Comparison of ENCODE assay signal across 8 mouse cellular contexts in genomic region chr4:155148910-155149698, GRCm38 (mm10).
DNase-seq lines count a peak whose midpoint lies in the region; ATAC-seq and TF ChIP-seq lines count a peak whose summit lies in the region.
"Had no signal": no experiment of that assay in that cellular context is flagged by ENCODE, and none has a peak within 500 bp of the region (broad histone marks: within the 10 kb centered on the region; RNA-seq: fewer than 3 reads in every experiment).

No protein-coding gene starts in this region.

- H3K9ac ChIP-seq in limb, embryonic 14.5 days (ENCODE audit: low read depth, low read length, severe bottlenecking): no peak overlapping the region
- H3K9ac ChIP-seq: liver, embryonic 14.5 days had no signal

- DNase-seq in adipocyte (ENCODE audit: low spot score): peak; percentile 95
- peak; percentile 58 to 62 for DNase-seq in cerebellum, postnatal 25 days
- DNase-seq in heart, postnatal 25 days (ENCODE audit: low spot score): peak; percentile 64
- peak; percentile 33 for DNase-seq in limb, embryonic 14.5 days (ENCODE audit: low spot score)
- peak; percentile 53 for DNase-seq in urinary bladder, postnatal 10 days (ENCODE audit: low spot score)
- no peak for DNase-seq in embryo, embryonic 10.5 days (ENCODE audit: low spot score)
- no peak for DNase-seq in frontal cortex, postnatal 36 days (ENCODE audit: low spot score in 2 of 2)

- TF ChIP-seq POLR2A in limb, embryonic 14.5 days (IDR thresholded peaks at IDR 0.05; ENCODE audit: borderline replicate concordance, extremely low read depth, insufficient read depth, insufficient read length): no peak

- WGBS in limb, embryonic 14.5 days: 54% methylated on average over 8 of the region's 8 CpGs

- H3K27me3 ChIP-seq in limb, embryonic 14.5 days (ENCODE audit: control insufficient read depth, insufficient read depth, low read length): no peaks in the 10 kb centered on the region

- H3K9me3 ChIP-seq in limb, embryonic 14.5 days (ENCODE audit: control insufficient read depth, low read length): no peaks in the 10 kb centered on the region

- no peak overlapping the region for H3K4me3 ChIP-seq in limb, embryonic 14.5 days (replicated peaks; ENCODE audit: low read length)

- ATAC-seq in limb, embryonic 14.5 days (ENCODE audit: low FRiP score, low read depth): no peak

- peaks cover 11% of the 10 kb centered on the region for H3K36me3 ChIP-seq in limb, embryonic 14.5 days (ENCODE audit: control insufficient read depth, insufficient read depth, low read length)

- H3K27ac ChIP-seq in limb, embryonic 14.5 days (replicated peaks; ENCODE audit: low read depth, low read length): peak overlapping the region; percentile 90; the same call in 1 of the 2 replicates
- H3K27ac ChIP-seq: liver, embryonic 14.5 days had no signal

- intact Hi-C loops in heart, postnatal 25 days (cut with DNase I): loop anchor here (5.0 kb wide), 1 partner anchor 38 kb away; no protein-coding TSS in a partner anchor

- H3K4me1 ChIP-seq in limb, embryonic 14.5 days (ENCODE audit: control insufficient read depth, insufficient read depth, low read length): peaks cover 59% of the 10 kb centered on the region

- H3K4me2 ChIP-seq in limb, embryonic 14.5 days (replicated peaks; ENCODE audit: low read depth, low read length, severe bottlenecking): no peak overlapping the region

Comparison
In these comparisons a context has a peak if more than half of its experiments do, and no peak if none do; other contexts are left out.
1. DNase-seq: peak in adipocyte (single experiment), cerebellum, postnatal 25 days (2 of 2), heart, postnatal 25 days (single experiment), limb, embryonic 14.5 days (single experiment) and urinary bladder, postnatal 10 days (single experiment); none in embryo, embryonic 10.5 days (single experiment) and frontal cortex, postnatal 36 days (0 of 2).